Mouse (Mus musculus): ENCODE measurements around the gene Anp32b. TPM values are rescaled to one million over a fixed set of nuclear protein-coding genes. Genes with fewer than 3 reads are reported as not detected.

Gene Anp32b
- total and polyA plus RNA-seq, 3 experiments, result 9.5 to 57.8 (median 53.5) TPM

DNA sequence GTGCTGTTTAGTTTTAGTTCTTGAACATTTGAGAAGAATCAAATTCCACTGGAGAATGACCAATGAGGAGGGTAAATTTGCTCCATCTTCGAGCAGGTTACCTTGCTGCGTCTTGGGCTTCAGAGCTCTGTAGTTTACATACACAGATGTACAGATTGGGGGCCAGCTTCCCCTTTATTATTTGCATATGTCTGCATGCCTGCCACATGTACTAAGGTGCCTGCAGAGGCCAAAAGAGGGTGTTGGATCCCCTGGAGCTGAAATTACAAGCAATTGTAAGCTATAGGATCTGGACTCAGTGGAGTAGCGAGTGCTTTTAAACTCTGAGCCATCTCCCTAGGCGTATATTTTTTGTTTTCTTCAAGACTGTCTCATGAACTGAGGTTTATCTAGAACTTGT, 6.1 kb downstream of the Anp32b start:
- Histone ChIP-seq H3K9ac (ENCODE audit: low read depth, low read length) (no peak overlapping the region), H3K27ac (no peak overlapping the region), H3K79me2 (replicated peaks; ENCODE audit: control insufficient read depth, insufficient read depth, low read length) (peaks cover 9% of the 10 kb centered on the region), H3K4me1 (ENCODE audit: control insufficient read depth, insufficient read depth, low read length) (peaks cover 12% of the 10 kb centered on the region), H3K36me3 (ENCODE audit: control insufficient read depth, insufficient read depth, low read length) (peaks cover 6% of the 10 kb centered on the region; the same call in 1 of the 2 replicates), H3K27me3 (ENCODE audit: control insufficient read depth, insufficient read depth, low read length) (no peaks in the 10 kb centered on the region), H3K4me3 (no peak overlapping the region)
- TF ChIP-seq POLR2A (IDR thresholded peaks at IDR 0.05; ENCODE audit: insufficient read depth, low read depth, low read length) (no peak), EP300 (IDR thresholded peaks at IDR 0.05; ENCODE audit: insufficient read depth, low read depth, low read length) (no peak), CTCF (IDR thresholded peaks at IDR 0.05) (no peak)
- no peak for DNase-seq
- 97% methylated on average over 4 of the region's 4 CpGs for WGBS
- intact Hi-C loops (cut with DNase I), result loop anchor here (10.0 kb wide), 1 partner anchor 152 kb away; no protein-coding TSS in a partner anchor

DNA sequence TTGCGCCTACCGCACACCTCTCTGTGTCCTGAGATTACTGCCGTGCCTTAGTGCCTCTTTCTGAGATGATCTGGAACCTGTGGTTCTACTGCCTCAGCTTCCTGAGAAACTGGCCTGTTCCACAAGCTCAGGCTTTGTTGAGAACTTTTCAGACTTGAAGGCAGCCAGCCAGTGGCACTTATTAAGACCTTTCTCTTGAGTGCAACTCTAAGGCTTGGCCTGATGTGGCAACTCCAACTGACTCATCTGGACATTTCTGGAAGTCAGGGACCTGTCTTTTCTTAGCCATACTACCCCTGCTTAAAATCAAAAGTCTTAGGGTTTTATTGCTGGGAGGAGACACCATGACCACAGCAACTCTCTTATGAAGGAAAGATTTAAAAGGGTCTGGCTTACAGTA, 6.5 kb downstream of the Anp32b start:
- peaks cover 12% of the 10 kb centered on the region for H3K4me1 ChIP-seq (ENCODE audit: control insufficient read depth, insufficient read depth, low read length)
- TF ChIP-seq EP300 (IDR thresholded peaks at IDR 0.05; ENCODE audit: insufficient read depth, low read depth, low read length) (no peak), POLR2A (IDR thresholded peaks at IDR 0.05; ENCODE audit: insufficient read depth, low read depth, low read length) (no peak), CTCF (IDR thresholded peaks at IDR 0.05) (no peak)
- H3K36me3 ChIP-seq (ENCODE audit: control insufficient read depth, insufficient read depth, low read length), result peaks cover 9% of the 10 kb centered on the region; the same call in 1 of the 2 replicates
- intact Hi-C loops (cut with DNase I), result loop anchor here (10.0 kb wide), 1 partner anchor 152 kb away; no protein-coding TSS in a partner anchor
- no peaks in the 10 kb centered on the region for H3K27me3 ChIP-seq (ENCODE audit: control insufficient read depth, insufficient read depth, low read length)
- no peak overlapping the region for H3K27ac ChIP-seq
- H3K9ac ChIP-seq (ENCODE audit: low read depth, low read length), result no peak overlapping the region
- DNase-seq, result no peak
- peaks cover 9% of the 10 kb centered on the region for H3K79me2 ChIP-seq (replicated peaks; ENCODE audit: control insufficient read depth, insufficient read depth, low read length)
- no peak overlapping the region for H3K4me3 ChIP-seq
- WGBS, result 89% methylated on average over 3 of the region's 3 CpGs

DNA sequence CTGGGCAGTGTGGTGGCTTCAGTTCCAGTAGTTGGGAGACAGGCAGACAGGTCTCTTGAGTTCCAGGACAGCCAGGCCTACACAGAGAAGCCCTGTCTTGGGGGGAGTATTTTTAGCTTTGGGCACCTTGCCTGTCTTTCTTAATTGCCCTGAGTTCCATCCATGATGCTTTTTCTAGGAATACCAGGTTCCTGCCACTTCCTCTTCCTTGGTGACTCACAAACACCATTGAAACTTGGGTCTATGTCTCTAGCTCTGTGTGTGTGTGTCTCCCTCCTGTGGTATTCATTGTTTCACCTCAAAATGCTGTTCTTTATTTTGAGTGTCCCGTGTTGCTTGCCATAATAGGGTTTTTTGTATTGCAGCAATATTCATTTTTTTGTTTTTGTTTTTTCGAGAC, 7.7 kb downstream of the Anp32b start:
- TF ChIP-seq CTCF (IDR thresholded peaks at IDR 0.05), result peak; percentile 14; the same call in 1 of the 2 replicates
- TF ChIP-seq POLR2A (IDR thresholded peaks at IDR 0.05; ENCODE audit: insufficient read depth, low read depth, low read length), result no peak
- intact Hi-C loops (cut with DNase I), result loop anchor here (10.0 kb wide), 1 partner anchor 154 kb away; no protein-coding TSS in a partner anchor
- H3K79me2 ChIP-seq (replicated peaks; ENCODE audit: control insufficient read depth, insufficient read depth, low read length), result peaks cover 12% of the 10 kb centered on the region
- no peak for DNase-seq
- H3K27ac ChIP-seq, result no peak overlapping the region
- H3K36me3 ChIP-seq (ENCODE audit: control insufficient read depth, insufficient read depth, low read length), result peaks cover 14% of the 10 kb centered on the region
- H3K27me3 ChIP-seq (ENCODE audit: control insufficient read depth, insufficient read depth, low read length), result no peaks in the 10 kb centered on the region
- H3K9ac ChIP-seq (ENCODE audit: low read depth, low read length), result no peak overlapping the region
- 83% methylated on average over 2 of the region's 2 CpGs for WGBS
- no peak overlapping the region for H3K4me3 ChIP-seq
- H3K4me1 ChIP-seq (ENCODE audit: control insufficient read depth, insufficient read depth, low read length), result peaks cover 7% of the 10 kb centered on the region

- Histone ChIP-seq H3K9ac (ENCODE audit: low read depth, low read length) (no peak overlapping the region), H3K27ac (no peak overlapping the region), H3K4me3 (no peak overlapping the region), H3K79me2 (replicated peaks; ENCODE audit: control insufficient read depth, insufficient read depth, low read length) (peaks cover 8% of the 10 kb centered on the region), H3K36me3 (ENCODE audit: control insufficient read depth, insufficient read depth, low read length) (peaks cover 10% of the 10 kb centered on the region), H3K4me1 (ENCODE audit: control insufficient read depth, insufficient read depth, low read length) (0 out of 2 replicates have a peak, but pooled peaks cover under 1% of the 10 kb centered on the region), H3K27me3 (ENCODE audit: control insufficient read depth, insufficient read depth, low read length) (no peaks in the 10 kb centered on the region)
- intact Hi-C loops (cut with DNase I), result no loop called here
- 84% methylated on average over 7 of the region's 7 CpGs for WGBS
- peak in 1 of 2 experiments; percentile 30 for DNase-seq
- TF ChIP-seq CTCF (IDR thresholded peaks at IDR 0.05) (peak; percentile 57), EP300 (IDR thresholded peaks at IDR 0.05; ENCODE audit: insufficient read depth, low read depth, low read length) (no peak)
These were observed 12.6 kb downstream of the Anp32b start for GRCm38 (mm10) chr4:46463130-46463830.

GRCm38 (mm10) chr4:46465740-46466139, 15.0 kb downstream of the Anp32b start:
- DNase-seq, result no peak
- Histone ChIP-seq H3K27ac (no peak overlapping the region), H3K4me1 (ENCODE audit: control insufficient read depth, insufficient read depth, low read length) (no peaks in the 10 kb centered on the region), H3K4me3 (no peak overlapping the region), H3K79me2 (replicated peaks; ENCODE audit: control insufficient read depth, insufficient read depth, low read length) (peaks cover 6% of the 10 kb centered on the region), H3K9ac (ENCODE audit: low read depth, low read length) (no peak overlapping the region), H3K27me3 (ENCODE audit: control insufficient read depth, insufficient read depth, low read length) (no peaks in the 10 kb centered on the region), H3K36me3 (ENCODE audit: control insufficient read depth, insufficient read depth, low read length) (peaks cover 10% of the 10 kb centered on the region)
- WGBS, result 77% methylated on average over 3 of the region's 3 CpGs
- intact Hi-C loops (cut with DNase I), result no loop called here
- no peak for TF ChIP-seq EP300 (IDR thresholded peaks at IDR 0.05; ENCODE audit: insufficient read depth, low read depth, low read length)
- TF ChIP-seq POLR2A (IDR thresholded peaks at IDR 0.05; ENCODE audit: insufficient read depth, low read depth, low read length), result no peak
- TF ChIP-seq CTCF (IDR thresholded peaks at IDR 0.05), result peak; percentile 54

DNA sequence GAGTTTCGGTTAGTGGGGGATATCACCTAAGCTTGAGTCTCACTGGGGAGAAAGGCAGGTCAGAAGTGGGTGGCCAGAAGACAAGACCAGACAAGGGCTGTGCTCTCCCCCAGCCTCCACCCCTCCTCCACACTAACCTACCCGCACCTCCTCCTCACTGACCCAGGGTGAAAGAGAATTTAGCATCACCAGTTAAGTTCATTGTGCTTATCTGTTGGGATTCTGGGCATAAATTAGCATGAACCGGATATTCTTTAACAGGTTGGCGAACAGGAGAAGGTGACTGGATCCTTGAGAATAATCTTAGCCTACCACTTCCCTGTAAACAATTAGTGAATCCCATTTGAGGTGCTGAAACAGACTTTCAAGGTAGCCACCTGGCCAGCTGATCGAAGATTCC, 24.4 kb downstream of the Anp32b start:
- intact Hi-C loops (cut with DNase I), result no loop called here
- H3K27ac ChIP-seq, result no peak overlapping the region
- H3K4me3 ChIP-seq, result no peak overlapping the region
- H3K4me1 ChIP-seq (ENCODE audit: control insufficient read depth, insufficient read depth, low read length), result no peaks in the 10 kb centered on the region
- H3K79me2 ChIP-seq (replicated peaks; ENCODE audit: control insufficient read depth, insufficient read depth, low read length), result no peaks in the 10 kb centered on the region
- TF ChIP-seq EP300 (IDR thresholded peaks at IDR 0.05; ENCODE audit: insufficient read depth, low read depth, low read length), result no peak
- TF ChIP-seq POLR2A (IDR thresholded peaks at IDR 0.05; ENCODE audit: insufficient read depth, low read depth, low read length), result no peak
- TF ChIP-seq CTCF (IDR thresholded peaks at IDR 0.05), result no peak
- WGBS, result 91% methylated on average over 5 of the region's 5 CpGs
- H3K9ac ChIP-seq (ENCODE audit: low read depth, low read length), result no peak overlapping the region
- no peaks in the 10 kb centered on the region; the same call in 1 of the 2 replicates for H3K36me3 ChIP-seq (ENCODE audit: control insufficient read depth, insufficient read depth, low read length)
- no peak for DNase-seq
- no peaks in the 10 kb centered on the region for H3K27me3 ChIP-seq (ENCODE audit: control insufficient read depth, insufficient read depth, low read length)
